Mouse (Mus musculus) myocyte (in vitro differentiated cells): ENCODE results near the gene Cdc26. TPM values are rescaled to one million over a fixed set of nuclear protein-coding genes. Genes with fewer than 3 reads are reported as not detected.

Source experiments
- H3K27me3 ChIP-seq: one replicate; pipeline ENCODE4 v1.6.1; 2011; ENCODE audit not compliant: control insufficient read depth, insufficient read depth, insufficient read length
- H3K36me3 ChIP-seq: one replicate; pipeline ENCODE4 v1.6.1; 2011; ENCODE audit not compliant: control insufficient read depth, insufficient read depth
- H3K4me2 ChIP-seq: one replicate; pipeline ENCODE4 v1.6.1; 2011; ENCODE audit warnings: low read depth, control low read depth
- H3K4me3 ChIP-seq: one replicate; pipeline ENCODE4 v1.5.1; 2011; ENCODE audit warnings: mild to moderate bottlenecking, control low read depth, moderate library complexity
- H3K79me2 ChIP-seq: one replicate; pipeline ENCODE4 v1.6.1; 2011; ENCODE audit not compliant: control insufficient read depth, insufficient read depth
- H3ac ChIP-seq: one replicate; pipeline ENCODE4 v1.6.1; 2011; ENCODE audit not compliant: control insufficient read depth, insufficient read length
- CEBPB ChIP-seq: IDR thresholded peaks from 2 replicates; pipeline ENCODE4 v1.6.1; 2011; ENCODE audit warnings: mild to moderate bottlenecking, moderate library complexity; ENCODE audit not compliant: poor library complexity, insufficient read depth, severe bottlenecking
- E2F4 ChIP-seq: IDR thresholded peaks from one replicate; pipeline ENCODE4 v1.6.1; 2011; ENCODE audit warnings: mild to moderate bottlenecking, control low read depth, moderate library complexity; ENCODE audit not compliant: insufficient read depth
- MAX ChIP-seq: IDR thresholded peaks from one replicate; pipeline ENCODE4 v1.6.1; 2011; ENCODE audit warnings: low read depth, mild to moderate bottlenecking, control low read depth
- MYOD1 ChIP-seq, 3 experiments: IDR thresholded peaks; one replicate each; pipeline ENCODE4 v1.6.1; 2011; ENCODE audit warnings: control low read depth in 2 of 3, low read depth in 2 of 3, mild to moderate bottlenecking in 2 of 3, moderate library complexity in 1 of 3; ENCODE audit not compliant: insufficient read length in 2 of 3, control insufficient read depth in 1 of 3
- MYOG ChIP-seq, 3 experiments: IDR thresholded peaks; one replicate each; pipeline ENCODE4 v1.6.1; 2011; ENCODE audit warnings: control low read depth in 2 of 3, low read depth in 2 of 3, mild to moderate bottlenecking in 2 of 3; ENCODE audit not compliant: insufficient read length in 2 of 3, control insufficient read depth in 1 of 3, insufficient read depth in 1 of 3
- POLR2A ChIP-seq: IDR thresholded peaks from one replicate; pipeline ENCODE4 v1.6.1; 2011; ENCODE audit warnings: low read depth, mild to moderate bottlenecking, control low read depth, moderate library complexity; ENCODE audit not compliant: insufficient read length
- POLR2AphosphoS2 ChIP-seq: IDR thresholded peaks from one replicate; pipeline ENCODE4 v1.6.1; 2011; ENCODE audit warnings: low read depth, control low read depth; ENCODE audit not compliant: insufficient read length
- REST ChIP-seq: IDR thresholded peaks from one replicate; pipeline ENCODE4 v1.6.1; 2011; ENCODE audit warnings: mild to moderate bottlenecking, control low read depth, moderate library complexity; ENCODE audit not compliant: insufficient read depth, insufficient read length
- SRF ChIP-seq: IDR thresholded peaks from one replicate; pipeline ENCODE4 v1.6.1; 2011; ENCODE audit warnings: low read depth; ENCODE audit not compliant: control insufficient read depth, insufficient read length
- TCF12 ChIP-seq: IDR thresholded peaks from one replicate; pipeline ENCODE4 v1.6.1; 2011; ENCODE audit warnings: mild to moderate bottlenecking, control low read depth; ENCODE audit not compliant: poor library complexity, insufficient read depth, severe bottlenecking
- TCF3 ChIP-seq: IDR thresholded peaks from one replicate; pipeline ENCODE4 v1.6.1; 2011; ENCODE audit warnings: low read depth, control low read depth; ENCODE audit not compliant: insufficient read length
- USF1 ChIP-seq: IDR thresholded peaks from one replicate; pipeline ENCODE4 v1.6.1; 2011; ENCODE audit warnings: low read depth, mild to moderate bottlenecking, control low read depth, moderate library complexity
- polyA plus RNA-seq: library from polyadenylated mRNA; unstranded; fragments of >200 nt; fragmentation: generic; extraction: Trizol; gene quantifications from one replicate; pipeline ENCODE4 v1.2.1, GENCODE M21; 2012; ENCODE audit warnings: missing spikeins

Gene Cdc26
- polyA plus RNA-seq, 1 experiment = 49.2 TPM

DNA sequence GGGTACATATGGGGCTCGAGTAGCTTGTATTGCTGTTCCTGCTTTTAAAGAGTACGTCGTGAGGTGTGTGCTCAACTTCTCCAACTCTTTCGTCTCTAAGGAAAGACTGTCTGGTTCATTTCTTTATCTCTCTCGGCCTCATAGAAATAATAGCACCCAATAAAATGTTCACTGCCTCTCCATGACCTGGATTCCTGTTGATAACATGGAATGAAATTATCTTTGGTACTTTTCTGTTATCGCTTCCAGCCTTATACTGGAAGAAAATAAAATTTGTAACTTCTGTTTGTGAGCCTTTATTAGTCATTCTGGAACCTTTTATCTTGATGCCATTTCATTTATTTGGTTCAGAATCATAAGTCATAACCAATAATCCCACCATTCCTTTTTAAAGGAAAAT, 25.2 kb downstream of the Cdc26 start:
- Histone ChIP-seq H3K4me2 (no peak overlapping the region), H3K79me2 (no peaks in the 10 kb centered on the region), H3K4me3 (no peak overlapping the region), H3ac (no peak overlapping the region), H3K27me3 (no peaks in the 10 kb centered on the region), H3K36me3 (peaks cover 10% of the 10 kb centered on the region)
- TF ChIP-seq SRF (no peak), MYOD1 (IDR thresholded peaks at IDR 0.05; ENCODE audit: control insufficient read depth in 1 of 3, insufficient read length in 2 of 3, low read depth in 2 of 3) (no peak), TCF3 (no peak), E2F4 (no peak), REST (no peak), TCF12 (no peak), CEBPB (no peak), MYOG (IDR thresholded peaks at IDR 0.05; ENCODE audit: control insufficient read depth in 1 of 3, insufficient read depth in 1 of 3, insufficient read length in 2 of 3, low read depth in 2 of 3) (no peak), POLR2A (no peak), USF1 (no peak)

- Histone ChIP-seq H3K36me3 (no peaks in the 10 kb centered on the region), H3K4me3 (no peak overlapping the region), H3K79me2 (peaks cover 7% of the 10 kb centered on the region), H3ac (no peak overlapping the region), H3K4me2 (no peak overlapping the region), H3K27me3 (no peaks in the 10 kb centered on the region)
- TF ChIP-seq MAX (no peak), USF1 (no peak), SRF (no peak), POLR2A (no peak), CEBPB (no peak), E2F4 (no peak), TCF3 (no peak), POLR2AphosphoS2 (no peak), TCF12 (no peak), MYOD1 (IDR thresholded peaks at IDR 0.05; ENCODE audit: control insufficient read depth in 1 of 3, insufficient read length in 2 of 3, low read depth in 2 of 3) (no peak), MYOG (IDR thresholded peaks at IDR 0.05; ENCODE audit: control insufficient read depth in 1 of 3, insufficient read depth in 1 of 3, insufficient read length in 2 of 3, low read depth in 2 of 3) (no peak), REST (no peak)
Observed at GRCm38 (mm10) chr4:62379724-62380381, 28.6 kb downstream of the Cdc26 start.

DNA sequence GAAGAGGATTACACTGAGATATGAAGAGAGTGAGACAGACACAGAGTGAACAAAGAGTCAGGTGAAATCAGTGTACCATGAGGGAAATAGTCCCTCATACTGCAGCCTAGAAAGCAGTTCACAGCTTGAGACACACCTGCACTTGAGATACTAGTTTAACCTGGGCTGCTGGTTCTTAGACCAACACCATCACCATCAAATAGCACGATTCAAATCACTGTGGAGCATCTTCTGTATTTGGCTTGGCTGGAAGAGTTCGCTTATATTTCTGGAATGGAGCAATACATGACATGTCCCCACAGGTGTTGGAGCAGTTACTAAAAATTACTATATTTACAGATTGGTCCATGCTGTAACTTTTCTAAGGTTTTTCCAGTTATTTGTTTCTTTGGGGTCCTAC, 32.3 kb downstream of the Cdc26 start:
- TF ChIP-seq MYOD1 (IDR thresholded peaks at IDR 0.05; ENCODE audit: control insufficient read depth in 1 of 3, insufficient read length in 2 of 3, low read depth in 2 of 3) (no peak), CEBPB (no peak), USF1 (no peak)
- Histone ChIP-seq H3K79me2 (peaks cover 26% of the 10 kb centered on the region), H3K4me2 (no peak overlapping the region)

DNA sequence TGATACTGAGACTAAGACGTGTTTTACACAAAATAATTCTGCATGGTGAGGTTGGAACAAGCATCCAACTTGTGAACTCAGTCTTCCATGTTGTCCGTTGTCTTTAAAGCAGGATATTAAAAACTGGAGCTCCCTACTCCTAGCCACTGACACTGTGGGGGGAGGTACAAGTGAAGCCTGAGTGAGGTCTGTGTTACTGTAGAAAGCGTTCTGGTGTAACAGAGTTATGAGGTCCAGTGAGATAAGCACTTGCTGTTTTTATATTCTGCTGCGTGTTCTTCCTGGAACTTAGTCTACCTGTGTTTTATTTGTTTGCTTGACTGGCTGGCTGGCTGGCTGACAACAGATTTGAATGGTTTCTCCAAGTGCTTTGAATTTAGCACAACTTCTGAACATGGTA, 34.1 kb downstream of the Cdc26 start:
- Histone ChIP-seq H3K4me2 (no peak overlapping the region), H3K36me3 (peaks cover 8% of the 10 kb centered on the region), H3ac (no peak overlapping the region), H3K27me3 (no peaks in the 10 kb centered on the region), H3K4me3 (no peak overlapping the region), H3K79me2 (peaks cover 34% of the 10 kb centered on the region)
- no peak for TF ChIP-seq MYOG (IDR thresholded peaks at IDR 0.05; ENCODE audit: control insufficient read depth in 1 of 3, insufficient read depth in 1 of 3, insufficient read length in 2 of 3, low read depth in 2 of 3)
- no peak for TF ChIP-seq TCF12
- TF ChIP-seq SRF = no peak
- TF ChIP-seq E2F4 = no peak
- TF ChIP-seq POLR2A = no peak
- TF ChIP-seq REST = no peak

More for the DNA sequence above, 32.3 kb downstream of the Cdc26 start:
- Histone ChIP-seq H3K36me3 (no peaks in the 10 kb centered on the region), H3K4me3 (no peak overlapping the region), H3K27me3 (no peaks in the 10 kb centered on the region), H3ac (no peak overlapping the region)

- H3K4me3 ChIP-seq = no peak overlapping the region
- peaks cover 9% of the 10 kb centered on the region for H3K36me3 ChIP-seq
- peaks cover 38% of the 10 kb centered on the region for H3K79me2 ChIP-seq
- TF ChIP-seq POLR2A (no peak), USF1 (no peak), MYOD1 (IDR thresholded peaks at IDR 0.05; ENCODE audit: control insufficient read depth in 1 of 3, insufficient read length in 2 of 3, low read depth in 2 of 3) (no peak), MYOG (IDR thresholded peaks at IDR 0.05; ENCODE audit: control insufficient read depth in 1 of 3, insufficient read depth in 1 of 3, insufficient read length in 2 of 3, low read depth in 2 of 3) (no peak), REST (no peak), TCF12 (no peak), TCF3 (no peak), E2F4 (no peak), POLR2AphosphoS2 (no peak), CEBPB (no peak), SRF (no peak), MAX (no peak)
- H3ac ChIP-seq = no peak overlapping the region
- no peak overlapping the region for H3K4me2 ChIP-seq
- H3K27me3 ChIP-seq = no peaks in the 10 kb centered on the region
Observed at GRCm38 (mm10) chr4:62373668-62374067, 34.8 kb downstream of the Cdc26 start.
